Mouse (Mus musculus): ENCODE measurements around the gene Cd209c. TPM values are rescaled to one million over a fixed set of nuclear protein-coding genes. Genes with fewer than 3 reads are reported as not detected.

Cd209c gene
- polyA plus RNA-seq (2014; fragmentation: Nextera tagmentation; extraction: Ambion mirVana) = 0.54 and 0.78 TPM in 2 replicates

- H3K27ac ChIP-seq (replicated peaks; ENCODE audit: low read depth, low read length) = no peak within 1 kb of the TSS
- DNase-seq = no peak
- no peaks in the 10 kb centered on the region for H3K27me3 ChIP-seq (ENCODE audit: control insufficient read depth, insufficient read depth, low read length)
- H3K36me3 ChIP-seq (ENCODE audit: control insufficient read depth, insufficient read depth, low read length) = no peaks in the 10 kb centered on the region
- H3K4me1 ChIP-seq (ENCODE audit: control insufficient read depth, insufficient read depth, low read length) = no peaks in the 10 kb centered on the region
- WGBS = 91% methylated on average over 1 of the region's 1 CpGs
- ATAC-seq (ENCODE audit: low FRiP score, low TSS enrichment) = no peak
- H3K9me3 ChIP-seq (ENCODE audit: control insufficient read depth, low read length) = peaks cover 15% of the 10 kb centered on the region
- no peak within 1 kb of the TSS for H3K4me3 ChIP-seq (replicated peaks; ENCODE audit: low read depth, low read length)
- H3K9ac ChIP-seq (replicated peaks; ENCODE audit: low read length) = no peak within 1 kb of the TSS
- H3K4me2 ChIP-seq (ENCODE audit: low read length) = no peak within 1 kb of the TSS
Observed at GRCm38 (mm10) chr8:3954646-3955045, at the start of gene Cd209c. Gene Cd209c, minus strand, starts transcription at chr8:3954746.

- H3K4me3 ChIP-seq (replicated peaks; ENCODE audit: low read depth, low read length) = no peak overlapping the region
- H3K4me2 ChIP-seq (ENCODE audit: low read length) = peak overlapping the region; percentile 24; the same call in 1 of the 2 replicates
- no peaks in the 10 kb centered on the region for H3K36me3 ChIP-seq (ENCODE audit: control insufficient read depth, insufficient read depth, low read length)
- H3K9me3 ChIP-seq (ENCODE audit: control insufficient read depth, low read length) = peaks cover 19% of the 10 kb centered on the region; the same call in 1 of the 2 replicates
- H3K27ac ChIP-seq (replicated peaks; ENCODE audit: low read depth, low read length) = no peak overlapping the region
- H3K27me3 ChIP-seq (ENCODE audit: control insufficient read depth, insufficient read depth, low read length) = no peaks in the 10 kb centered on the region
- ATAC-seq (ENCODE audit: low FRiP score, low TSS enrichment) (no peak), DNase-seq (peak; percentile 0)
- no peak overlapping the region for H3K9ac ChIP-seq (replicated peaks; ENCODE audit: low read length)
- WGBS = 39% methylated on average over 42 of the region's 42 CpGs
- no peaks in the 10 kb centered on the region for H3K4me1 ChIP-seq (ENCODE audit: control insufficient read depth, insufficient read depth, low read length)
Observed at GRCm38 (mm10) chr8:3994219-3994618, 39.7 kb upstream of the Cd209c start.

DNA sequence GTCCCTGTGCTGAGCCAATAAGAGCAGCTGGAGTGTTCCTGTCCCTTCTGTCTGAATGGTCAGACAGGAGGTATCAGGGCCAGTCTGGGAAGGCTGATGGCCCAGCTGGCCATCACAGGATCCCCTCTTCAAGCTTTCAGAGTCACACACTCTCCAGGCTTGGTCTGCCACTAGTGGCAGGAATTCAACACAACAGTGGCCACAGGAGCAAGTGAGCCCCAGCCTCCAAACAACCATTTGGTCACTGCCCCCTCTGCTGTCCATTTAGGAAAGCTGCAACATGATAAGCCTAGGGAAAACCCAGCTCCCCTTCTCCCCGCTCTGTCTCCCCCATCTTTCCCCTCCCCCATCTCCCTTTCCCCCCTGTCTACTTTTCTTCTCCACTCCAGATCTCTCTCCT, 1.5 kb upstream of the Cd209c start:
- Histone ChIP-seq H3K4me1 (ENCODE audit: control insufficient read depth, insufficient read depth, low read length) (no peaks in the 10 kb centered on the region), H3K27ac (replicated peaks; ENCODE audit: low read depth, low read length) (no peak overlapping the region), H3K27me3 (ENCODE audit: control insufficient read depth, insufficient read depth, low read length) (no peaks in the 10 kb centered on the region), H3K4me2 (ENCODE audit: low read length) (no peak overlapping the region), H3K9me3 (ENCODE audit: control insufficient read depth, low read length) (peaks cover 19% of the 10 kb centered on the region), H3K4me3 (replicated peaks; ENCODE audit: low read depth, low read length) (no peak overlapping the region), H3K36me3 (ENCODE audit: control insufficient read depth, insufficient read depth, low read length) (no peaks in the 10 kb centered on the region), H3K9ac (replicated peaks; ENCODE audit: low read length) (no peak overlapping the region)
- DNase-seq = no peak
- ATAC-seq (ENCODE audit: low FRiP score, low TSS enrichment) = no peak
- WGBS = 82% methylated on average over 1 of the region's 1 CpGs

DNA sequence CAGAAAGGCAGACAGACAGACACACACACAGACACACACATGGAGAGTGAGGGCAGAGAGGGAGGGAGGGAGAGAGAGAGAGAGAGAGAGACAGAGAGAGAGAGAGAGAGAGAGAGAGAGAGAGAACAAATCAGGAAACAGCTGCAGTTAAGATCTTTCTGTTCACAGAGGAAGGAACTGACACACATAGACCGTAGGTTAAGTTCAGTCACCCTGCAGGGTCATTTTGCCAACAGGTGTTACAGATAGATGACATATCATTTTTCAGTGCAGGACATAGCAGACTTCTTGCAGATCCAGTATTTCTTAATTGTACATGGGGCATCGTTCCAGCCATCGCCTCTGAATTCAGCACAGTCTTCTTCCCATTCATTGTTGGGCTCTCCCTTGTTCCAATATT, 14.5 kb downstream of the Cd209c start:
- ATAC-seq (ENCODE audit: low FRiP score, low TSS enrichment) (no peak), DNase-seq (no peak)
- Histone ChIP-seq H3K27ac (replicated peaks; ENCODE audit: low read depth, low read length) (no peak overlapping the region), H3K4me1 (ENCODE audit: control insufficient read depth, insufficient read depth, low read length) (no peaks in the 10 kb centered on the region), H3K27me3 (ENCODE audit: control insufficient read depth, insufficient read depth, low read length) (no peaks in the 10 kb centered on the region), H3K9ac (replicated peaks; ENCODE audit: low read length) (no peak overlapping the region), H3K4me2 (ENCODE audit: low read length) (no peak overlapping the region), H3K4me3 (replicated peaks; ENCODE audit: low read depth, low read length) (no peak overlapping the region), H3K36me3 (ENCODE audit: control insufficient read depth, insufficient read depth, low read length) (no peaks in the 10 kb centered on the region), H3K9me3 (ENCODE audit: control insufficient read depth, low read length) (peaks cover 29% of the 10 kb centered on the region)
- WGBS = 90% methylated on average over 3 of the region's 3 CpGs

GRCm38 (mm10) chr8:3926744-3927143, 27.8 kb downstream of the Cd209c start, which contains the start of gene Cd209b:
Gene Cd209b, minus strand, starts transcription at chr8:3926844.
- Histone ChIP-seq H3K27me3 (ENCODE audit: control insufficient read depth, insufficient read depth, low read length) (no peaks in the 10 kb centered on the region), H3K36me3 (ENCODE audit: control insufficient read depth, insufficient read depth, low read length) (no peaks in the 10 kb centered on the region), H3K9ac (replicated peaks; ENCODE audit: low read length) (no peak within 1 kb of the TSS), H3K4me1 (ENCODE audit: control insufficient read depth, insufficient read depth, low read length) (no peaks in the 10 kb centered on the region), H3K4me3 (replicated peaks; ENCODE audit: low read depth, low read length) (no peak within 1 kb of the TSS), H3K27ac (replicated peaks; ENCODE audit: low read depth, low read length) (no peak within 1 kb of the TSS), H3K4me2 (ENCODE audit: low read length) (no peak within 1 kb of the TSS), H3K9me3 (ENCODE audit: control insufficient read depth, low read length) (peaks cover 36% of the 10 kb centered on the region)
- DNase-seq = no peak
- no peak for ATAC-seq (ENCODE audit: low FRiP score, low TSS enrichment)
- 87% methylated on average over 3 of the region's 3 CpGs for WGBS

Other genes starting within 250 kb of the Cd209c start
- not detected in 2 replicates for gene Clec4g, start 234.1 kb downstream of the Cd209c start, polyA plus RNA-seq (2014; fragmentation: Nextera tagmentation; extraction: Ambion mirVana)
- gene Cd209a, start 205.8 kb downstream of the Cd209c start, polyA plus RNA-seq (2014; fragmentation: Nextera tagmentation; extraction: Ambion mirVana) = not detected in 2 replicates
- not detected in 2 replicates for gene Cd209e, start 100.4 kb downstream of the Cd209c start, polyA plus RNA-seq (2014; fragmentation: Nextera tagmentation; extraction: Ambion mirVana)
- gene Cd209d, start 76.2 kb downstream of the Cd209c start, polyA plus RNA-seq (2014; fragmentation: Nextera tagmentation; extraction: Ambion mirVana) = not detected in 2 replicates
- gene Cd209b, start 27.9 kb downstream of the Cd209c start, polyA plus RNA-seq (2014; fragmentation: Nextera tagmentation; extraction: Ambion mirVana) = not detected in 2 replicates
- not detected in 2 replicates for gene Cd209f, start 151.1 kb upstream of the Cd209c start, polyA plus RNA-seq (2014; fragmentation: Nextera tagmentation; extraction: Ambion mirVana)
- gene Cd209g, start 179.4 kb upstream of the Cd209c start, polyA plus RNA-seq (2014; fragmentation: Nextera tagmentation; extraction: Ambion mirVana) = not detected in 2 replicates
- gene Evi5l, start 211.8 kb upstream of the Cd209c start, polyA plus RNA-seq (2014; fragmentation: Nextera tagmentation; extraction: Ambion mirVana) = 93.6 and 98.0 TPM in 2 replicates

All from midbrain, embryonic 14.5 days (tissue).